ENCODE assay signal across 13 mouse cellular contexts in genomic region chr17:31897186-31897793, GRCm38 (mm10). TPM values are rescaled to one million over a fixed set of nuclear protein-coding genes. Genes with fewer than 3 reads are reported as not detected.
DNase-seq lines count a peak whose midpoint lies in the region; ATAC-seq and TF ChIP-seq lines count a peak whose summit lies in the region.
"Had no signal": no experiment of that assay in that cellular context is flagged by ENCODE, and none has a peak within 500 bp of the region (broad histone marks: within the 10 kb centered on the region; RNA-seq: fewer than 3 reads in every experiment).

No protein-coding gene starts in this region.

- peaks cover 38% of the 10 kb centered on the region for H3K4me1 ChIP-seq in heart, embryonic 15.5 days (replicated peaks)
- H3K4me1 ChIP-seq in heart, embryonic 12.5 days (replicated peaks) = peaks cover 46% of the 10 kb centered on the region
- H3K4me1 ChIP-seq in lung, postnatal 0 days (ENCODE audit: insufficient read depth, low read depth, low read length) = peaks cover 19% of the 10 kb centered on the region; the same call in 1 of the 2 replicates
- H3K4me1 ChIP-seq in hindbrain, embryonic 11.5 days (replicated peaks; ENCODE audit: control insufficient read depth, insufficient read depth, low read length) = 0 out of 2 replicates have a peak, but pooled peaks cover 2% of the 10 kb centered on the region

- no peak overlapping the region for H3K9ac ChIP-seq in heart, embryonic 15.5 days
- no peak overlapping the region for H3K9ac ChIP-seq in heart, embryonic 12.5 days
- no peak overlapping the region for H3K9ac ChIP-seq in lung, postnatal 0 days (replicated peaks; ENCODE audit: low read depth)
- no peak overlapping the region for H3K9ac ChIP-seq in hindbrain, embryonic 11.5 days (ENCODE audit: low read depth, low read length)
- H3K9ac ChIP-seq: embryonic facial prominence, embryonic 12.5 days; intestine, embryonic 15.5 days; neural tube, embryonic 12.5 days had no signal

- peak overlapping the region; percentile 24; the same call in 1 of the 2 replicates for H3K27ac ChIP-seq in heart, embryonic 15.5 days
- H3K27ac ChIP-seq in heart, embryonic 12.5 days (ENCODE audit: poor library complexity, severe bottlenecking) = no peak overlapping the region
- H3K27ac ChIP-seq in lung, postnatal 0 days (ENCODE audit: low read length) = peak overlapping the region; percentile 92
- H3K27ac ChIP-seq in hindbrain, embryonic 11.5 days (ENCODE audit: low read depth, low read length) = no peak overlapping the region
- H3K27ac ChIP-seq: embryonic facial prominence, embryonic 12.5 days; intestine, embryonic 15.5 days; neural tube, embryonic 12.5 days had no signal

- no peak for ATAC-seq in heart, embryonic 15.5 days (replicated peaks; ENCODE audit: insufficient number of reproducible peaks, insufficient read depth, low FRiP score, low read depth)
- ATAC-seq in heart, embryonic 12.5 days (ENCODE audit: insufficient number of reproducible peaks, low FRiP score) = no peak
- peak; percentile 89 for ATAC-seq in lung, postnatal 0 days
- ATAC-seq in erythroid progenitor cell, adult 5-6 weeks (replicated peaks; ENCODE audit: low FRiP score, poor library complexity, severe bottlenecking) = no peak
- no peak for ATAC-seq in CD4-positive, CD25-positive, alpha-beta regulatory T cell, adult 4 months
- no peak for ATAC-seq in hindbrain, embryonic 11.5 days (ENCODE audit: low FRiP score)
- ATAC-seq: intestine, embryonic 15.5 days had no signal

- DNase-seq in urinary bladder, postnatal 14 days (ENCODE audit: low spot score) = peak; percentile 41
- DNase-seq in urinary bladder, postnatal 10 days (ENCODE audit: low spot score) = no peak
- peak; percentile 96 for DNase-seq in lung, postnatal 0 days (ENCODE audit: low spot score)
- no peak for DNase-seq in hindbrain, embryonic 11.5 days (ENCODE audit: low spot score)
- DNase-seq: cerebellum, adult 9-10 months; heart, postnatal 10 days had no signal

- 79% methylated on average over 4 of the region's 4 CpGs for WGBS in heart, embryonic 15.5 days
- 82% methylated on average over 4 of the region's 4 CpGs for WGBS in heart, embryonic 12.5 days
- 68% methylated on average over 4 of the region's 4 CpGs for WGBS in lung, postnatal 0 days
- WGBS in hindbrain, embryonic 11.5 days = 85% methylated on average over 4 of the region's 4 CpGs

- no peaks in the 10 kb centered on the region for H3K36me3 ChIP-seq in heart, embryonic 15.5 days
- no peaks in the 10 kb centered on the region for H3K36me3 ChIP-seq in heart, embryonic 12.5 days
- H3K36me3 ChIP-seq in lung, postnatal 0 days (ENCODE audit: insufficient read depth, low read length) = no peaks in the 10 kb centered on the region
- no peaks in the 10 kb centered on the region for H3K36me3 ChIP-seq in hindbrain, embryonic 11.5 days (ENCODE audit: control insufficient read depth, insufficient read depth, low read length)
- H3K36me3 ChIP-seq: embryonic facial prominence, embryonic 12.5 days; intestine, embryonic 15.5 days; neural tube, embryonic 12.5 days had no signal

- peak; percentile 100 for TF ChIP-seq EP300 in lung, postnatal 0 days (IDR thresholded peaks at IDR 0.05)

- no peaks in the 10 kb centered on the region for H3K27me3 ChIP-seq in heart, embryonic 15.5 days
- H3K27me3 ChIP-seq in heart, embryonic 12.5 days (replicated peaks) = no peaks in the 10 kb centered on the region
- no peaks in the 10 kb centered on the region for H3K27me3 ChIP-seq in lung, postnatal 0 days (replicated peaks; ENCODE audit: insufficient read depth, low read length)
- H3K27me3 ChIP-seq in hindbrain, embryonic 11.5 days (ENCODE audit: control insufficient read depth, insufficient read depth, low read length) = no peaks in the 10 kb centered on the region
- H3K27me3 ChIP-seq: embryonic facial prominence, embryonic 12.5 days; intestine, embryonic 15.5 days; neural tube, embryonic 12.5 days had no signal

- no peaks in the 10 kb centered on the region for H3K9me3 ChIP-seq in heart, embryonic 15.5 days (replicated peaks)
- H3K9me3 ChIP-seq in heart, embryonic 12.5 days (replicated peaks) = no peaks in the 10 kb centered on the region
- H3K9me3 ChIP-seq in lung, postnatal 0 days (ENCODE audit: low read length) = no peaks in the 10 kb centered on the region
- H3K9me3 ChIP-seq in hindbrain, embryonic 11.5 days (ENCODE audit: control insufficient read depth, low read length) = no peaks in the 10 kb centered on the region
- H3K9me3 ChIP-seq: embryonic facial prominence, embryonic 12.5 days; intestine, embryonic 15.5 days; neural tube, embryonic 12.5 days had no signal

- no peak overlapping the region for H3K4me2 ChIP-seq in heart, embryonic 15.5 days
- no peak overlapping the region for H3K4me2 ChIP-seq in heart, embryonic 12.5 days
- no peak overlapping the region for H3K4me2 ChIP-seq in lung, postnatal 0 days (replicated peaks; ENCODE audit: low read depth, low read length)
- no peak overlapping the region for H3K4me2 ChIP-seq in hindbrain, embryonic 11.5 days (replicated peaks; ENCODE audit: low read depth, low read length)
- H3K4me2 ChIP-seq: embryonic facial prominence, embryonic 12.5 days; intestine, embryonic 15.5 days; neural tube, embryonic 12.5 days had no signal

- no peak overlapping the region for H3K4me3 ChIP-seq in heart, embryonic 15.5 days
- H3K4me3 ChIP-seq in heart, embryonic 12.5 days = no peak overlapping the region
- H3K4me3 ChIP-seq in lung, postnatal 0 days (ENCODE audit: low read depth, low read length) = no peak overlapping the region
- no peak overlapping the region for H3K4me3 ChIP-seq in hindbrain, embryonic 11.5 days (ENCODE audit: low read depth, low read length)
- H3K4me3 ChIP-seq: embryonic facial prominence, embryonic 12.5 days; intestine, embryonic 15.5 days; neural tube, embryonic 12.5 days had no signal

- TF ChIP-seq CTCF in lung, postnatal 0 days (IDR thresholded peaks at IDR 0.05) = no peak

RNA-seq across cellular contexts. Expression of gene Sik1, which starts 41.7 kb away (rescaled TPM):
- polyA plus RNA-seq in heart, embryonic 15.5 days (2015; fragmentation: Nextera tagmentation; extraction: Ambion mirVana) = 16.4 and 22.5 TPM in 2 replicates
- 23.3 and 24.3 TPM in 2 replicates for polyA plus RNA-seq in heart, embryonic 12.5 days (2016; fragmentation: Nextera tagmentation; extraction: Ambion mirVana)
- 29.5 and 35.9 TPM in 2 replicates for polyA plus RNA-seq in lung, postnatal 0 days (2015; fragmentation: Nextera tagmentation; extraction: Ambion mirVana)
- 7.6 and 9.2 TPM in 2 replicates for total RNA-seq in erythroid progenitor cell, adult 5-6 weeks (2015; ENCODE audit: low replicate concordance)
- total RNA-seq in erythroid progenitor cell, adult 5-6 weeks (2017; ENCODE audit: low replicate concordance) = 2.2 and 5.9 TPM in 2 replicates
- polyA plus RNA-seq in CD4-positive, CD25-positive, alpha-beta regulatory T cell, adult 4 months (2017; shearing (Covaris generic)) = 1 to 10 TPM; 2.0 to 4.2 TPM
- 12.9 and 17.9 TPM in 2 replicates for polyA plus RNA-seq in hindbrain, embryonic 11.5 days (2014; fragmentation: Nextera tagmentation; extraction: Ambion mirVana)

Comparison
In these comparisons a context has a peak if more than half of its experiments do, and no peak if none do; other contexts are left out.
1. H3K27ac ChIP-seq: peak in heart, embryonic 15.5 days (single experiment) and lung, postnatal 0 days (single experiment); none in heart, embryonic 12.5 days (single experiment) and hindbrain, embryonic 11.5 days (single experiment).
2. DNase-seq: peak in urinary bladder, postnatal 14 days (single experiment) and lung, postnatal 0 days (single experiment); none in urinary bladder, postnatal 10 days (single experiment) and hindbrain, embryonic 11.5 days (single experiment).